Mouse (Mus musculus): ENCODE measurements around the gene Amigo1.
"Not testable (repeated sequence)": the region's sequence is repeated elsewhere in the genome, so short reads cannot be mapped to it uniquely, and the experiment has no call there.

- not testable (repeated sequence) for TF ChIP-seq POLR2A, CTCF (IDR thresholded peaks at IDR 0.05; ENCODE audit: extremely low read depth, insufficient read depth, low read length)
These were observed 51.5 kb downstream of the Amigo1 start for GRCm38 (mm10) chr3:108237474-108238102.
